Mouse (Mus musculus) C2C12 (cell line): ENCODE measurements around the gene Armc10.

ENCODE experiments used
- CEBPB ChIP-seq: IDR thresholded peaks from one replicate; pipeline ENCODE4 v1.6.1; 2011; ENCODE audit warnings: low read depth, mild to moderate bottlenecking, control low read depth, moderate library complexity
- CTCF ChIP-seq: IDR thresholded peaks from one replicate; pipeline ENCODE4 v1.5.1; 2011; ENCODE audit not compliant: control insufficient read depth, insufficient read depth, insufficient read length
- FOSL1 ChIP-seq: IDR thresholded peaks from one replicate; pipeline ENCODE4 v1.8.0; 2011; ENCODE audit warnings: mild to moderate bottlenecking, low read length; ENCODE audit not compliant: poor library complexity, insufficient read depth, severe bottlenecking
- MAX ChIP-seq: IDR thresholded peaks from one replicate; pipeline ENCODE4 v1.6.1; 2011; ENCODE audit warnings: mild to moderate bottlenecking, control low read depth
- MYOD1 ChIP-seq: IDR thresholded peaks from one replicate; pipeline ENCODE4 v1.6.1; 2011; ENCODE audit warnings: low read depth; ENCODE audit not compliant: control insufficient read depth, insufficient read length
- MYOG ChIP-seq: IDR thresholded peaks from one replicate; pipeline ENCODE4 v1.6.1; 2011; ENCODE audit not compliant: control insufficient read depth, insufficient read length; ENCODE audit errors: extremely low read depth
- USF1 ChIP-seq: IDR thresholded peaks from one replicate; pipeline ENCODE4 v1.6.1; 2011; ENCODE audit warnings: low read depth, mild to moderate bottlenecking, control low read depth, moderate library complexity

DNA sequence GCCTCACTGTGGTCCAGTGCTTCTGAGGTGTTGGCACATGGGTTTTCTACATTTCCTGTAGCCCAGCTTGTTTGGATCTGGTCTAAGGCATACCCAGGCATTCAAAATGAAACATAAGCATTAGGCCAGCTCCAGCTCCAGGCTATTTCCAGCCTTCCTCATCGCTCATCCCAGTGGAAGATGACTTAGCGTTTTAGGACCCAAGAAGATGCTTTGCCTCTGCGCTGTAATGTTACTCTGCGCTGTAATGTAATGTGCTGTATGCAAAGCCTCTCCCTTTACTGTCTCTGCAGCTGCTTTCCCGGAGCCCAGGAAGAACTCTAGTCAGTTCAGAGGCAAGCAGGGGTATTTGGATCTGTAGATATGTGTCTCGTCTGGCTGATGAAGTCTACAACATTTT, 12.4 kb downstream of the Armc10 start:
- TF ChIP-seq CTCF (no peak), MYOG (no peak), MAX (no peak), USF1 (no peak), MYOD1 (no peak), CEBPB (no peak), FOSL1 (no peak)
